Mouse (Mus musculus) spleen, adult 12 weeks (tissue): Measurements from ENCODE around the gene Mef2c.

ENCODE experiments used
- DNase-seq: peaks from one replicate; pipeline ENCODE4 v3.0.0; 2022; ENCODE audit warnings: low spot score

Gene Mef2c

DNA sequence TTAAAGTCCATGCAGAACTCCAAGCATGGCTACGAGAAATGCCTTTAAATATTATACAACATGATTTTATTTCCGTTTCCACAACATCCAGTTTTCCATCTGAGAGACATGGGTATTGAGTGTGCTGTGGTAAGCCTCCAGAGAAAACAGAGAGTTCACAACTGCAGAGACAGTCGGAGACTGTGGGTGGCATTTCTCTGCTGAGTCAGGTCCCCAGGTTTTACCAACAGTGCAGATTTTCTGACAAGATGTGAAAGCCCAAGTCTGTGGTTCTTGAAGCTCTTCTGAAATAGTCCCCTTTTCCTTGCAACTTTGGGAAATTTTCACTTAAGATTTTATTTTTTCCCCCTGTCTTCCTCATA is 105.7 kb downstream of the Mef2c start:
- DNase-seq: no peak

DNA sequence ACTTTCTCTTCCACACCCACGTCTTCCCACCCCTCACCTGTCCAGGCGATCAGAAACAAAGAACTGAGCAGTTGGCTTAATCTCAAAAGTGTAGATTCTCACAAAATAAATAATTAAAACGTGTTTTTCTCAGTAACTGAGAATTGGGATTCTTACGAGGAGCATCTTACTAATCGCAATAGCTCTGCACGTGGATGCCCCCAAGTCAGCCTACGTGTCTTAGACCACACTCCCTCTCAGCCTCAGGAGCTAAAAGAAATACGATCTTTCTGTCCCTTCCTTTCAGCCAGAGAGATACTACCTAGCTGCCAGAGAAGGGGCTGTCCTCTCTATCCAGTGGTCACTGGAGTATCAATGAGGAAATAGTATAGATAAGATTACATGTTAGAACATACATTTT is 106.3 kb downstream of the Mef2c start:
- no peak for DNase-seq

DNA sequence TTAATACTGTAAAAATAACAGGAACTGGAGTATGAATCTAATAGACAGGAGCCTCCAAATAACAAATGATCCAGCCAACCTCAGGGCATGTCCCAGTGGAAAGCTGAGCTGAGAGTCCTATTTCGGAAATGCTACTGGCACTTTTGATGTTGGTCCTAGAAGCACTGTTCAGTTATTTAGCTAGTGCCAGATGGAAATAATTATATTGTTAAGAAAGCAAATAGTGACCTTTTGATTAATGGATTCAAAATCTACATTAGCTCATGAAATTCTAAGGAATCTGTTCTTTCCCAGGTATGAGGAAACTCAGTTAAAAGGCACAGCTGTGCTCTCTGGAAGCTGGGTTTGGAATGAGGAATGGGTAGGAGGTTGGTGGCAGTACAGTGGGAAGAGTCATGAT is 108.4 kb downstream of the Mef2c start:
- no peak for DNase-seq

DNA sequence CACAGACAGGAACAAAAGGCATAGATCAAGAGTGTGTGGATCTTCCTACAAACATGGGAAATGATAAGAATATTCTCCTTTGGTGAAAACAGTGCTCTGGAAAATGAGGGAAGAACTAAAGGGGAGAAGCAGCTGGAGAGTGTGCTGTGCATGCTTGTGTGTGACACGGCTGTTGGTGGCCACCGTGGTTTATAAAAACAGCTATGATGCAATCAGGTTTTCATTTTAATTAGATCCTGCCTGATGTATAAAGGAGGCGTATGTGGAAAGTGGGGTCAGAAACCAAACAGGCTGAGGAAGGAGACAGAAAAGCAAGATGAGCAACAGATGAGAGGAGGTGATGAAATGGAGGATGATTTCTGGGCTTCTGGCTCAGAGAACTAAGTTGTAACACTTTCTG is 112.0 kb downstream of the Mef2c start:
- DNase-seq: no peak

DNA sequence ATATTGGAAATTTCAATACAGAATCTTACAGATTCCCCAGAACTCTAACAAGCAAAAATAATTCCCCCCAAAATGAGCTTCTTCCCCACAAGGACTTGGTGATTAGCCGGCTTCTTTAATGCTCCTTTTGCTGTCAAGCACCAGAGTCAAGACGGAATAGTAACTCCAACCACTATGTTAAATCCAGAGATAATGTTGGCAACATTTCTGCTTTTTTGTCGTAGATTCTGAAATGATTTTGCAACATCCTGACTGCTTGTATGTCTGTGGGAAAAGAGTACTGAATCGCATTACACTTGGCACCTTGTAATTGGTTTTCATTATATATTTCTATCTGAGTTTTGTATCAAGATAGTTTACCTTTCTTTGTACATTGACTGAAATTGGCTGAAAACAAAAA is 120.8 kb downstream of the Mef2c start:
- DNase-seq: no peak

DNA sequence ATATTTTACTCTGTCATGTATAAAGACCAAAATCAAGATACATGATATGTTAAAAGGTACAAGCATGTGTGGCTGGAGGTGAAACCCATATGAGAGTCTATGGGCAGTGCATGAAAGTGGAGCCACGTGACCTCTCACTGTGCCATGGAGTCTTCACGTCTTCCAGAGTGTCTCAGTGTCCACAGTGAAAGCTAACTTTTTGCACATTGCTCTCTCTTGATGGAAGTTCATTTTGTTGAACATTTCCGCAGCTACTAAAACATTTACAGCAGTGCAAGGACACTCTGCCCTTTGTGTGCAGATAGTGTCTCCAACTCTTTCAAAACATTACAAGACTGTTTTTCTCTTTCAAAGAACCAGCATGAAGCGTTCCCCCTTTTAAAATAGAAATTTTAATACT is 123.6 kb downstream of the Mef2c start:
- no peak for DNase-seq

DNA sequence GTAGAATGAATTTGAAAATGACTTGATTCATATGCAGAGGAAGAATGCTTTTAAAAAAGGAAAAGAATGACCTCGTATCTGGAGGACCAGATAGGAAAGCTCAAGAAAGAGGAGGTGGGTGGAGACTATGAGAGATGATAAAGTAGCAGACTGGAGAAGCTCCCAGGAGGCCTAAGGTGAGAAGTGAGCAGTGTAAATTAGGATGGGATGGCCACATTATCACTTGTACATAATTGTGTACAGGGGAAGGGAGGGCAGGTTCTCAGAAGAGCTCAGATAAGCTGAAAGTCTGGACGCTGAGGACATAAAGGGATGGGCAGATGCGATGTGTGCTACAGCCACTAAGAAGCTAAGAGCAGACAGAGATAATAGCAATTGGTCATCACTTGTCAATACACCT is 124.3 kb downstream of the Mef2c start:
- no peak for DNase-seq

DNA sequence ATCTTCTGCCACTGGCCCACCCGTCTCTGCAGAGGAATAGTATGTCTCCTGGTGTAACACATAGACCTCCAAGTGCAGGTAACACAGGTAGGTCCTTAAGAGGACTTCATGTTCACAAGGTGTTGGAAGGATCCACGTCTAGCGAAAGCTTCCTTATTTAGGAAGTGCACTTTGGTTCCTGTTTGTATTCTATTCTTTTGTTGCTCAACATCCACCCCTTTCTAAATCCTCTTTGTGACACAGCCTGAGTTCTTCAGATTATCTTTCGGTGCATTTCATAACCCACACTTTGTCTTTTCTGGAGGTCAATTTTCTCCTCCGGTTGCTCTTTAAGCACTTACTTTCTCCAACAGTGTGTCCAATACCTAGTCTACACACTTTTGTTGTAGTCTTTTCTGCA is 129.3 kb downstream of the Mef2c start:
- DNase-seq: no peak

DNA sequence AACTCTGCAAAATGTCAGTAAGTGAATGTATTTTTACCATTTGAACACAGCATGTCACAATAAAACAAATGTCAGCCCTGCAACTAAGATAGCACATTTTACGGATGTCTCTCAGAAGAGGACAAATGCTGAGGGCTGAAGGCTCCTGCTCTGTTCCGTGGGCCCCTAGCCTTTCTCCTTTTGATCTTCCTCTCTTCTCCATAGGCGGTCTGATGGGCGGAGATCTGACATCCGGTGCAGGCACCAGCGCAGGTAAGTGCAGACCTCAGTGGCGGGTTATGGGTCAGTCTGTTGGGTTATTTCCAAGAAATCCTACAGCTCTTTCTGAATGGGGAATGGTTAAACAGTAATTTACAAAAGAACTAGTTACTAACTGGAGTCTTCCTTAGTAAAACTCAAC is 131.4 kb downstream of the Mef2c start:
- DNase-seq: no peak

DNA sequence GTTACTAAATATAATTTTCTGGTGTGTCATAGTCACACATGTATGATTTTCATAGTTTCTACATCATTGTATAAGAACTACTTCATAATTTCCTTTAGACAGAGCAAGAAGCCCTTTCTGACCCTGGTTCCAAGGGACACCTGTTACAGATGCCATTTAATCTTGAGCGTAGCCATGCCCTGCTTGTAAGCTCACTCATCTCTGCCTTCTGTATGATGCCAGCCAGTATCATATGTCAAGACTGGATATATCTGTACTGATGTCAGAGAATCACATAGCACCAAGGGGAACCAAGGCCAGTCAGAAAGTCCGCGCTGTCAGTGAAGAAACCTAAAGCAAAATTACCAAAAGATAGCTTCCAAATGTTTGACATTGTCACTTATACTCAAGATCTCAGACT is 133.8 kb downstream of the Mef2c start:
- DNase-seq: no peak

DNA sequence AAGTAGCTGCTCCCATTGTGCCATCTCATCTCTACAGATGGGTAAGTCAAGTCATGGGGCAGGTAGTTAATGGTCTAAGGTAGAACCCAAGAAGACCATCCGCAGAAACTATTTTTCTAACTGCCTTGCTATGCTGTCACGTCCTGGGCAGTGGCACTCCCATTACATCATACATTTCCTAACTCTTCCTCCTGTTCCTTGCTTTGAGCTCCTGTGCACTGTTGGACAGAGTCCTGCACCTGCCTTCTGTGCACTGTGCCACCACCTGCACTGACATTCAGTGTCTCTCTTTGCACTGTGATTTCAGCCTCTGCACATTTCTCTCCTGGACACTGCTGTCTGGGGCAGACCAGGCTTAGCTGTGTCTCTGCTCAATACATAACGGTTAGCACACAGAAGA is 134.9 kb downstream of the Mef2c start:
- no peak for DNase-seq

DNA sequence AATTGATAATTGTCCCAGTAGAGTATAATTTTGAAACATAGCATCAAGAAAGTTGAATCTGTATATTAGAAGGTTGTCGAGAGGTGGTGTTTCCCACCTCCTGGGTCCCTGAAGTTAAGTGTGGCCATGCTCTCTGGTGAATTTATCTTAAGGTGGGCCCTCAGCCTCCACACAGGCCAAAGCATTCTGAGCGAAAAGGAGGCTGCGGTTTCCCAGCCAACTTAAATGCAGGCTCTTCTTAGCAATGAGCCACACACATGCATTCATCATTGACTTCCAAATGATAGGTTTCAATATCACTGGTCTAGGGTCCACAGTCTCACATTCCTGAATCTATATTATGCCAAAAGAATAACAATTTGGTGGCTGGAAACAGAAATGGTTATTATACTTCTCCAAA is 145.2 kb downstream of the Mef2c start:
- no peak for DNase-seq

DNA sequence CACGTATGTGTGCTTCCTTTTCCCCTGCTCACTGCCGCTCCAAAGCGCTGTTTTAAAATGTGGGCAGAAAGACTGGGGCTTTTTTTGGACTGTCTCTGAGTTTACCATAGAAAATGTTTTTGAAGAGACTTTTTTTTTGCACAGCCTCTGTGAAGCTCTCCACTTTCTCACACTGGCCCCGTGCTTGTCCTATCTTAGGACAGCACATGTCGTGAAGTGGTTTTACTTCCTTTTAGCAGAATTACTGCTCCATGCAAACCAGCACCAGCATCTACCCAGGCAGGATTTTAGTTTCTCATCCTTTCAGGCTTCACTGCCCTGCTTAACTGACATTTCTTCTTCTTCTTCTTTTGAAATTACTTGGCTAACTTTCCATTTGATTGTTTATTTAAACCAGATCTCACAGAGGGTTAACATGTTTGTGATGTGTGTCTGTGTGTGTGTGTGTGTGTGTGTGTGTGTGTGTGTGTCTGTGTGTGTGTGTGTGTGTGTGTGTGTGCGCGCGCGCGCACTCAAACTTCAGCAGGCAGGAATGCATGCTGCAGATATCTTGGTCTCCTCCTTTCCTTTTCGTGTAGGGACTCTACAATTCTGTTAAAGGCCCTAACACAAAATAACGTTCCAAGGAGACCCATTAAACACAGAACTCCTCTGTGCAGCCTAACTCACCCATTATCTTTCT is 146.1 kb downstream of the Mef2c start:
- peak; percentile 20 for DNase-seq

DNA sequence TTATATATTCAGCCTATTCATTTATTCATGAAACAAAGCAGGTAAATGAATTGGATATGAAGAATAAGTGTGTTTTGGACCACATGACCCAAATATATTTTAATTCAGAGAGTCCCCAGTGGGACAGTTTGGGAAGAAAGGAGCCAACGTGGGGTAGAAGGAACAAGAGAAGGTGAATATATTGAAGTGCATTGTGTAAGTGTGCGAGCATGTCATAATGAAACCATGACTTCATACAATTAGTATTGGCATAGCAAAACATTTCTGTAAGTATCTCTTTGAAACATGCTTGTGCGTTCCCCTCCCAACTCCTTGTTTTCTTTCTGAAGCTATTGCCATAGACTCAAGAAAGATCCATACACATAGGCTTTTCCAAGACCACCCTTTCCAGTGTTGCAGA is 147.0 kb downstream of the Mef2c start:
- DNase-seq: no peak

DNA sequence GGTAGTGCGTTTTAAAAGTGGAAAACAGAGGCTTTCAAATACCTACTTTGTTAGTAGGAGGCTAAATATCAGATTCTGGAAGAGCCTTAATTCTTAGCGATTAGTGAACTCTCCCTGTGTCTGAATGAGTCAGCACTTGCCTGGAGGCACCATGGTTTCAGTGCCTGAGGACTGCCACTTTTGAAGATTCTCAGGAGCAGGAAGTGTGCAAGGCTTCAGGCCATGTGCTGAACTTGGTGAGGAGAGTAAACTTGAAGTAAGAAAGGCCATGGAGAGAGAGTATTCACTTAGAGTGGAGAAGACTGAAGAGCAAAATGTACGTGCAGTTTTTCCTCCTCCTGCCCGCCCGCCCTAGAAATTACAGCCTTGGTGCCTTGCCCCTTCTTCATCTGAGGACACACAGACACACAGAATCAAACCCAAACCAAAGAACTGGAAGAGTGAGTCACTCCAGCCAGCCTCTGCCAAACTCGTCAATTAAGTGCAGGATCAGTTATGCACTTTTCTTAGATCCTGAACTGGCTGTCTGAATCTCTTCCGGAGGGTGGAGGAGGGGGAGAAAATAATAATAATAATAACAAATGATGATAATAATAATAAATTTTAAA is 148.2 kb downstream of the Mef2c start:
- no peak for DNase-seq

DNA sequence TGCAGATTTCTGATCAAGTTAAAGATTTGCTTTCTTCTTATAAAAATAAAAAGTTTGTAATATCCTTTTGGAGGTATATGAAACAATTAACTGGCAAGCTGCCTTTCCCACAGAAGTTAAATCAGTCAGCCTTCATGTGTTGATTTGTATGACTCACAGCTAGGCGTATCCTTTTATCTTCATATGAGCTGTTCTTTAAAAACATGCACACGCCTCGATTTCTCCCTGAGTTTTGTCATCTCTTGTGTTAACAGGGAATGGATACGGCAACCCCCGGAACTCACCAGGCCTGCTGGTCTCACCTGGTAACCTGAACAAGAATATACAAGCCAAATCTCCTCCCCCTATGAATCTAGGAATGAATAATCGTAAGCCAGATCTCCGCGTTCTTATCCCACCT is 148.7 kb downstream of the Mef2c start:
- DNase-seq: no peak

DNA sequence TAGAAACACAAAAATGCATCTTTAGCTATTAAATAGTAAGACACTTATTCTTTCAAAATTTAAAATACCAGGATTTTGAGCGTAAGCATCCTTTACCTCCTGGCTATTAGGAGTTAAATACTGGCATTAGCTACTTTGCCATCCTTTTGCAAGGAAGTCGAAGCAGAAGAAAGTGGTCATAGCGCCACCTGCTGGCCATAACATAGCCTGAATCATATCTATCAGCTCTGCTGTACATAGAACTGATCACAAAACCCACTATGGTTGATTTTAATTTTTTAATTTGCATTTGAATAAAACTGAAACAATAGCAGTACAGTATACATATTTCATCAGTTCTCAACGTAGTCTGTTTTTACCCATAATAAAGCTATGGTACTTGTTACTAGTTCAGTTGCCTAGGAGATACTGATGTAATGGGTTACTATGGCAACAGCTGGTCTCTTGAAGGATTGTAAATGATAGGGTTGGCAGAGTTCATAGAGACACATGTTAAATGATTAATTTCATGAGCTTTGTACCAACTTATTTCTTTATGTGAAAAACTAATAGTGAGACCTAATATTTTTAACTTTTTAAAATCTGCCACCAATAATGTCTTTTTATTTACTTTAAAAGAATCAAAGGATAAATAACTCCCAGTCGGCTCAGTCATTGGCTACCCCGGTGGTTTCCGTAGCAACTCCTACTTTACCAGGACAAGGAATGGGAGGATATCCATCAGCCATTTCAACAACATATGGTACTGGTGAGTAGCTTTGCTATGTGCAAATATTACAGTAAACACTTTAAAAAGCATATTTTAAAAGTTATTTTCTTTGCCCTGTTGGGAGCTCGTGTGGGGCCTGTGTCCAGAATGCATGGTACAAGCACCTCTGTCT is 151.3 kb downstream of the Mef2c start:
- DNase-seq: peak; percentile 45

DNA sequence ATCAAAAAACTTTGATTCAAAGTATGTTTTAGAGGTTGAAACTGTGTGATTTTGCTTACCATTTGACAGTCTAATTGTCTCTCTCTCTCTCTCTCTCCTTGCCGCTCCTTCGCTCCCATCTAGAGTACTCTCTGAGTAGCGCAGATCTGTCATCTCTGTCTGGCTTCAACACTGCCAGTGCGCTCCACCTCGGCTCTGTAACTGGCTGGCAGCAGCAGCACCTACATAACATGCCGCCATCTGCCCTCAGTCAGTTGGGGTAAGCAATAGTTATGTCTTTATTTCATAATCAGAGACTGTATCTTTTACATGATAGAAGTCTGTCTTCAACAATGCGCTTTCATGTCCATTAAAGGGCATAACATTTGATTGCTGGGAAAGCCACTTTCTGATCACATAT is 152.3 kb downstream of the Mef2c start:
- DNase-seq: no peak

DNA sequence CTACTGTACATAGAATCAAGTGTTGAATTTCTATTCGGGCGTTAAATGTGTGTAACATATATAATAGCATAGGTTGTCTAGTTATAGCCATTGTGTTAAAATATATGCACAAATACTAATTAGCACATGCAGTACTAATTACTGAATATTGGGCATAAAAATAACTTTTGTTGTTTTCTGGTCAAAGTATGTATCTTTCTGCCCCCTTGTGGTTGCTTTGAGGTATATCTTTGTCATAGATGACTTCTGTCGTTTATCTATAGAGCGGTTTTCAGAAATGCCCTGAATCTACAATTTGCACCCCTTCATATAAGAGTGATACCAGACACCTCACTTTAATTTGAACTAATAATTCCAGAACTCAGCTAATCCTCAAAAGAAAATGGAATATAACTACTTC is 152.9 kb downstream of the Mef2c start:
- no peak for DNase-seq

DNA sequence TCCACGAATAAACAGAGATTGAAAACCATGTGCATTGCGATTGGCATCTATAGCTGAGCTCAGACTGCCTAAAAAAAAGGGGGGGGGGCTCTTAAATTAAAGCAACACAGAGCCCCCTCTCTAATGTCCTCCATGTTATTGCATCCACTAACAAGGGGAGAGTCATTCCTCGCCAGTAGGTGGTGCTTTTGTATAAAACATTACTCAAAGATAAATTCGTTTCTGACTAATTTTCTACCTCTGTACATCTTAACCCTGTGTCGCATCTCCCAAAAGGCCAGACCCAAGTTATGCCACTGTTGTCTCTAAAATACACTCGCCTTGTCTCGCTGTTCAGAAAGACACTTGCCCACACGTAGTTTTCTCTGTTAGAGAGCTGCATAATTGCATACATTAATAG is 156.9 kb downstream of the Mef2c start:
- no peak for DNase-seq

DNA sequence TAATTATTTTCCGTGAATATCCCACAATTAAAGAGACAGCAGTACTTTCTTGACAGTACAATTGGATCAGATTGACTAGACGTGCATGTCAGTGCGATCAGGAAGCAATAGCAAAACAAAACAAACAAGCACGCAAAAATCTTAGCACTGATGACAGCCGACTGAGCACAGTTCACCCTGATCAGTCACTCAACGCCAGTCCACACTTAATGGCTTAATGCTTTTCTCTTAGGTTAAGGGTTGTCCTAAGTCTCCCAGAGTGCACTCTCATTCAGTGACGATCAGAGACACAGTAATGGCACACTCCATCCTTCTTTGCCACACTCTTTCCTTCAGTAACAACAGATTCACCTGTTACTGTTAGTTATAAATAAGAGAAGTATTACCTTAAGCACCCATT is 157.3 kb downstream of the Mef2c start:
- DNase-seq: no peak

DNA sequence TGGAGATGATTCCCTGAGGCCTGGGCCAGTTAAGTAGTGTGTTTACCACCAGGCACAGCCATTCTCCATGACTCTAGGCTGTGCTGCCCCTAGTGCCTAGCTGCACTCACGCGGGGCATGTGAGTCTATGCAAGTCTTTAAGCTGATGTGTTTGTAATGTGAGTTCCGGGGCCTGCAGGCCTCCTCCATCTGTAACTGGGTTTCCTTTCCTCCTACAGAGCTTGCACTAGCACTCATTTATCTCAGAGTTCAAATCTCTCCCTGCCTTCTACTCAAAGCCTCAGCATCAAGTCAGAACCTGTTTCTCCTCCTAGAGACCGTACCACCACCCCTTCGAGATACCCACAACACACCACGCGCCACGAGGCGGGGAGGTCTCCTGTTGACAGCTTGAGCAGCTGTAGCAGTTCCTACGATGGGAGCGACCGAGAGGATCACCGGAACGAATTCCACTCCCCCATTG is 158.3 kb downstream of the Mef2c start:
- no peak for DNase-seq

DNA sequence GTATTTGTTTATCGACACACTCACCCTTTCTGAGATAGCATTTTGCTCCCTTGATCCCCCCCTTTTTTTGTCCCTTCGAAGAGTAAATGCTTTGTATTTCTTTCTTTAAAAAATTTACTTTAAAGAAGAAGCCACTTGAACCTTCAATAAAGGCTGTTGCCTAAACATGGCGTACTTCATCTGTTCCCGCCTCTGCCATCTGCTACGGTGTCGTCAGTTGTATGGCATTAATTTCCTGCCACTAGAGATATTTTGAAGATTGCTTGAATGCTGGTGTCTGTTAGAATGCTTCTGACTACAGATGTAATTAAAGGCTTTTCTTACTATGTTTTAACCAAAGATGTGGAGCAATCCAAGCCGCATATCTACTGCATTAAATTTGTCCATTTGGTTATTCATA is 162.3 kb downstream of the Mef2c start:
- DNase-seq: no peak
